Mouse (Mus musculus): ENCODE data around the gene Ttc17.

Ttc17 gene

GRCm38 (mm10) chr2:94381057-94381647, 25.3 kb downstream of the Ttc17 start:
- DNase-seq (ENCODE audit: low read depth, low spot score) = no peak

- peak; percentile 17 for DNase-seq (ENCODE audit: low read depth, low spot score)
Observed at GRCm38 (mm10) chr2:94378678-94379077, 27.8 kb downstream of the Ttc17 start.

DNA sequence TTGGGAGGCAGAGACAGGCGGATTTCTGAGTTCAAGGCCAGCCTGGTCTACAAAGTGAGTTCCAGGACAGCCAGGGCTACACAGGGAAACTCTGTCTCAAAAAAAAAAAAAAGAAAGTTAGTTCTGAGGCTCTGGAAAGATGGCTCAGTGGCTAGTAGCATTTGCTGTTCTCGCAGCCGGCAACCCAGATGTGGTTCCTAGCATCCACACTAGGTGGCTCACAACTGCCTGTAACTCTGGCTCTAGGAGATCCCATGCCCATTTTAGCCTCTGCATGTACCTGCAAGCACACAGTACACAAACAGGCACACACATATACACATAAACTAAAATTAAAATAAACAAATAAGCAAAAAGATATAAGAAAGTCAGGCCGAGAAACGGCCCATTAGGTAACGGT, 35.4 kb downstream of the Ttc17 start:
- DNase-seq (ENCODE audit: low read depth, low spot score) = peak; percentile 58

DNA sequence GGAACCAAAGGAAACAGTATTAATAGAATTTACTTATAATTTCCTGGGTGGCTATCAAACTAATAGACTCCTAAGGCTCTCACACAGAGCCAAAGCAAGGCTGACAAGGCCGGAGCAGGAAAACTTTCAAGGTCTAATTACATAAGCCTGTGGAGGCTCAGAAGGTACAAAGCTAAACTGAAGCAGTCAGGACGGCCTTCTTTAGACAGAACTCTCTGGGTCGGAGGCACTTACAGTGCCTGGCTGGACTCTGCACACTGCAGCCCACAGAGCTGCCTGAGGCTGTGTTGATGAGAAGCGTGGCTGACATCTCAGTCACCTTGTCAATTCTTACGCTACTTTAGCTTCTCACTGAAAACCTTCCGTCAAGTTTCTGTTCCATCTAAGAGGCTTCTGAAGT, 42.7 kb downstream of the Ttc17 start:
- DNase-seq (ENCODE audit: low read depth, low spot score) = no peak

DNA sequence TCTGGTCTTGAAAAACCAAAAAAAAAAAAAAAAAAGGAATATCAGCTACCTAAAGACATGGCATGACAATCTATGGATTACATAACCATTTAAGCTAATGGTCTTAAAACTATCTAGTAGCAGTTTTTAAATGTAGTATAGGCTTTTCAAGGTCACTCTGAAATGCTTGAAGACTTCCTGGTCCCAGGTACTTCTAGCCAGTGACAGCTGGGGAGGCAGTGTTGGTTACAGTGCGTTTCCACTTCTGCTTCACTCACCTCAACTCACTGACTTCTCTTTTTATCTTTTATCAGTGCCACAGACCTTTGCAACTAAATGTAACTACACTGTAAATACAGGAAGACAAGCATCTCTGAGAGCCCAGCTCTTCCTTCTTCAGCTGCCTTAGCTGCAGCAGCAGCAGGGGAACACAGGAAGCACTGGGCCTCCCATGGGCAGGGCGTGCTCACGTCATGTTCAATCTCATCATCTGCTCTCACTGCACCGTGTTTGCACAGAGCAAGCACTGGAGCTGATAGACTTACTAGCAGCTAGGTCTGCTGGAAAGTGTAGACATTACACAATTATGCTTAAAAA, 46.0 kb downstream of the Ttc17 start:
- DNase-seq (ENCODE audit: low read depth, low spot score) = no peak

GRCm38 (mm10) chr2:94348165-94348591, 58.3 kb downstream of the Ttc17 start:
- DNase-seq (ENCODE audit: low read depth, low spot score) = no peak

- no peak for DNase-seq (ENCODE audit: low read depth, low spot score)
Observed at GRCm38 (mm10) chr2:94346746-94347145, 59.7 kb downstream of the Ttc17 start.

DNA sequence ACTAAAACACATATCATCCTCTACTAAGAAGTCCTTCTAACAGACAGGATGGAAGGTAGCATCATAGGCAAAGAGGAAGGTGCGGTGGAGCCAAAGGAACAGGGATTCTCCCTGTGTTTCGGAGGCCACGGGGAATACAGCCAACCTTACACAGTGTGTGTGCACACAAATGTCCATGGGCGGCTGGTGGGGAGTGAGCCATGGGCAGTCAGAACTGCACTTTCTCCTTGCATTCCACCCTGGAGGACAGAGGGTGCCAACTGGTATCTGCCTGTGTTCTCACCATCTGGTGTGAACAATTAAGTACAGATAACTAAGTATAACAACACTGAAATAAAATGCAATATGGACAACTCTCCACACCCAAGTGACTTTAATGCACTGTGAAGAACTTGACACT, 61.9 kb downstream of the Ttc17 start:
- DNase-seq (ENCODE audit: low read depth, low spot score) = no peak

DNA sequence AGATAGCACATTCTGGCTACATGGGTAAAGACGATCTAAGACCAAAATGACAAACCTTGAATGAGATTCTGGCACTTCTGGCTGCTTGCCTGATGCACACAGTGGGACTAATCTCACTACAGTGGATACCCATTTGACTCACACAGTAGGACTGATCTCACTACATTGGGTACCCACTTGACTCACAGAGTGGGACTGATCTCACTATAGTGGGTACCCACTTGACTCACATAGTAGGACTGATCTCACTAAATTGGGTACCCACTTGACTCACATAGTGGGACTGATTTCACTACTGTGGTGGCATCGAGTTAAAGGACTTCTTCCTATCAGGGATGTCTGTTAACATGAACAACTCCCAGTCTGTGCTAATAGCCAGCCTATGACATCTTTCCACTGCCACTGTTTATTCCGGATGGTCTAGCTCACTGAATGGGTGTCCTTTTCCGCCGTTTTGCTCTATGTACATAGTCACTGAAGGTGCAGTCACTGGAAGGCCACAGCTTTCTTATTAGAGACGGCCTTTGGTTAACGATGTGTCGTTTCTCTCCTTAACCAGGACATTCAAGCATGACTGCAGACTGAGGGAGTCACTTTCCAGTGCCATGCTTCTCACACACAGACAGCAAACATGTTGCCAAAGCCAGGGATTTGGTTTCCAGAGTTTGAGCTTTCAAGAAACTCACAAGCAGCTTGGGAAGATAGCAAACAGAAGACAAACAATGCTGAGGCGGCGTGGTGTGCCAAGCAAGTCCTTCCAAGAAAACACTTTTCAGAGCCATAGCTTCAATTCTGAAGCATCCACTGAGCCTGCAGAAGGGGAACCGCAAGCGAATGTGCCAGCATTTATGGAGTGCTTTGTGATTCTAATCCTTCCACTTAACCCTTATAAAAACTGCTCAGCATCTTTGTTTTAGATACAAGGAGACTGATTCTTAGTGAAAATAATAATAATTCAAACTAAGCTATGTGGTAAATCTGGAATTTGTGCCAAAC, 62.9 kb downstream of the Ttc17 start:
- no peak for DNase-seq (ENCODE audit: low read depth, low spot score)

GRCm38 (mm10) chr2:94340769-94341168, 65.7 kb downstream of the Ttc17 start:
- no peak for DNase-seq (ENCODE audit: low read depth, low spot score)

DNA sequence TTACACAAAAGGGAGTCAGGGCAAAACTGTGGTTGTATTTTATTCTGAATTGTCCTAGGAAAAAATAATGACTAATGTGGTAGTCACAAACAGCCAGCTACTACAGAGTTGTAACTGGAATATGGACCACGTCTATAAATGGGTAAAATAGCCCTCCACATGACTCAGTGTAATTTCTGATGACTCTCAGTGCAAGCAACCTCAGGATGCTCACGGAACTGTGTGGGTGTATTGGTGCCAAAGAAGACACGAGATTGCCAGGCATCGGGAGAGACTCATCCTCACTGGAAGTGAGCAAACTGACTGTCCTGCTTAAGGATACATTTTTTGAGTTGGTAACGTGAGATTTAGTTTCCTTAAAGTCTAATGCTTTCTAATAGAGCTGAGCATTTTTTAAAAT, 67.0 kb downstream of the Ttc17 start:
- DNase-seq (ENCODE audit: low read depth, low spot score) = no peak

DNA sequence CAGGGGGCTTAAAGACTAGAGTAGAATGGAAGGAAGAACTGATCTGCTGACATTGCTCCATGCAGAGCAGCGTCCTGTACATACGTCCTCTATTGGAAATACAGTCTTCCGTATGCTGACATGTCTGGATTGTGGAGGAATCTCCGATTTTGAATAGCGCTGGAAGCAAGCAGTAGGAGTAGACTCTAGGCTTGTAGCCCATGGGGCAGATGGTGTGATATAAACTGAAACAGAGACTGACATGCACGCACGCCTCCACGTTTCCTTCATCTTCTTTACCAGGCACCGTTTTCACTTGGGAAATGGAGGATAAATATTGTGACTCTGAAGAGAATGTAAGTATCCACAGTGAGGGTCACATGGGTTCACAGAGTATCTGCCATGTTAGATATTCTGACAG, 70.2 kb downstream of the Ttc17 start:
- DNase-seq (ENCODE audit: low read depth, low spot score) = no peak

DNA sequence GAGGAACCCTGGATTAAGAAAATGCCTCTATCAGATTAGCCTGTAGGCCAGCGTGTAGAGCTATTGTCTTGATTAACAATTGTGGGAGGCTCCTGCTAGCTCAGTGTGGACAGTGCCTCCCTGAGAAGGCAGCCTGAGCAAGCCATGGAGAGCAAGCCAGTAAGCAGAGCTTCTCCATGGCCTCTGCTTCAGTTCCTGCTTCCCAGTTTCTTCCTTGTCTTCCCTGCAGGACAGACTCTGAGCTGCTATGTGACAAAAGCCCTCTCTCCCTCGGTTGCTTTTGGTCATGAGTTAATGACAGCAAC, 71.8 kb downstream of the Ttc17 start:
- no peak for DNase-seq (ENCODE audit: low read depth, low spot score)

DNA sequence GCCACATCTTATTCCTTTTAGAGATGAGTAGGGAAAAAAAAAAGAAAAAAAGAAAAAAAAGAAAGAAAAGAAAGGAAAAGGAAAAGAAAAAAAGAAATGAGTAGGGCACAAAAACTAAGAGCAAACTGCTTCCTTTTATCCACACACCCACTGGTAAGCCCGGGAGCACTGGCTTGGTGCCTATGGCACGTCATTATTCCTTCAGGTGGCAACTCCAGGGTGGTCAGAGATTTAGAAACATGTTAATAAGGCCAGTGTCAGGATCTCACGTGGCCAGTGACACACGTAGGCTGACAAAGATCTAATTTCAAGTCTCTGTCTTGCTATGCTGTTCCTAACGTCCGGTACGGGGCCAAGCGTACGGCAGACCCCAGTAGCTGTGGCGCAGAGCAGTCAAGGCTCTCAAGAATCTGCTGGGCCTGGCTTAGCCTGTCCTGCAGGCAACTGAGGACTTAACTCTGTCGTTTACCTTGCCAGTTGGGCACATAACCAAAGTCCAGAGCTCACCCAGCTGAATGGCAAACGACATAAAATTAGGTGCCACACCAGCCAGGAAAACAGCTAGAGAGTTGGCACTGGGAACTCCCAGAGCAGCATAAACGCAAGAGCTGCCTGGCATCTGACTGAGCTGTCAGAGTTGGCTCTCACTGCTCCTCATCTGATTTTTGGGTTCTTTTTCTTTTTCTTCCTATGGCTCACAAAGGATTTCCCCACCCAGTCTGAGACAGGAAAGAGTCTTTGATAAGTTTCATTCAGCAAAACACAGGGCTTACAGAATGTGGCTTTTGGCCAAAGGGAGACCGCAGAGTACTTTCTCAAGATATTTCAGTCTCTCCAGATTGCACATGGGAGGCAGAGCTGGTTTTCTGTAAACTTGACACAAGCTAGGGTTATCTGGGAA, 72.4 kb downstream of the Ttc17 start:
- no peak for DNase-seq (ENCODE audit: low read depth, low spot score)

- no peak for DNase-seq (ENCODE audit: low read depth, low spot score)
Observed at GRCm38 (mm10) chr2:94333086-94333485, 73.4 kb downstream of the Ttc17 start.

DNA sequence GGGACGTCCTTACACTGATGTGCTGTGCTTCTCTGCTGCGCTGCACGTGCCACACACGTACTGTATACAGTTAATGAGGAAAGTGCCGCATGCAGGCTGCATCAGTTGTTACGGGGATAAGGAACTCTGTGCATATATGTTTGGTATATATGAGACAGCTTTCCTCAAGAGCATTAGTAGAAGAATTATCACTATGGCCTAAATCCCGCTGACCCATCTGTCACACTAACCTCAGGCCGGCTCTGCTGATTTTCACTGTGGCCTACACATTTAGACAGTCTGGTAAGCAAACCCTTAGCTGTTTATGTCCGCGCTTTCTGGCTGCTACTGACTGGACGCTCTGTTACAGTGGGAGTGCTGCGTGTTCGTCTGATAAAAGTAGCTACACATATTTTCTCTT, 77.2 kb downstream of the Ttc17 start:
- no peak for DNase-seq (ENCODE audit: low read depth, low spot score)

GRCm38 (mm10) chr2:94327836-94328235, 78.7 kb downstream of the Ttc17 start:
- no peak for DNase-seq (ENCODE audit: low read depth, low spot score)

DNA sequence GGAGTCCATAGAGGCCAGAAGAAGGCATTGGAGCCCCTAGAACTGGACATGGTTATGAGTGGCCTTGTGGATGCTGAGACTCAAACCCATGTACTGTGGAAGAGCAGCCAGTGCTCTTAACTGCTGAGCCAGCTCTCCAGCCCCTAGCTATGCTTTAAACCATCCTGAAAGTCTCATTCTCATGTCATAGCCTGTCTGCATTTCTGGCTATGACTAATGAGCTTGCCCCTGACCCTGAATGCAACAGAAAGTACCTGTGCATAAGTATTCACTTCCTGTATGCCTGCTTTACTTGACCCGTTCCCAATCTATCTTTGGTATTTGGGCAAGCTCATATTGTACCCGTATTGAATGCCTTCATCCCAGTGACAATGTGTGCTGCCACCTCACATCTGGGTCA, 86.7 kb downstream of the Ttc17 start:
- DNase-seq (ENCODE audit: low read depth, low spot score) = no peak

DNA sequence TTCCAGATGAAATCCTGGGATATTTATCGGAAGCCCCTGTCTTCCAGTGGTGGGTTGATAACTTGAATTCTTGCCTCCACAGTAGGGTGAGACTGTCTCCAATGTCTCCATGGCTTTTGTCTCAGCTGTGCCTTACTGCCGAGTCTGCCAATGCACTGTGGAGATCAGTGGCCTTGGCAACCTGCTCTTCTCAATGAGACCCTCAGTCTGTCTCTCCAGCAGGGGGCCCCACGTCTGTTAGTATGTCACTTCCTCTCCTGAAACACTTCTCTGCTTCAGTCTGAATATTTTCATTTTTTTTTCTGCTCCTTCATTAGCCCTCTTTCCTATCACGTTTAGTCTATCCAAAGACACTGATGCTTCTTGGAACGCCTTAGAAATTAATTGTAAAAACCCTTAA, 90.0 kb downstream of the Ttc17 start:
- peak; percentile 36 for DNase-seq (ENCODE audit: low read depth, low spot score)

GRCm38 (mm10) chr2:94303984-94304383, 102.5 kb downstream of the Ttc17 start:
- no peak for DNase-seq (ENCODE audit: low read depth, low spot score)

- DNase-seq (ENCODE audit: low read depth, low spot score) = no peak
Observed at GRCm38 (mm10) chr2:94302393-94302792, 104.1 kb downstream of the Ttc17 start.

DNA sequence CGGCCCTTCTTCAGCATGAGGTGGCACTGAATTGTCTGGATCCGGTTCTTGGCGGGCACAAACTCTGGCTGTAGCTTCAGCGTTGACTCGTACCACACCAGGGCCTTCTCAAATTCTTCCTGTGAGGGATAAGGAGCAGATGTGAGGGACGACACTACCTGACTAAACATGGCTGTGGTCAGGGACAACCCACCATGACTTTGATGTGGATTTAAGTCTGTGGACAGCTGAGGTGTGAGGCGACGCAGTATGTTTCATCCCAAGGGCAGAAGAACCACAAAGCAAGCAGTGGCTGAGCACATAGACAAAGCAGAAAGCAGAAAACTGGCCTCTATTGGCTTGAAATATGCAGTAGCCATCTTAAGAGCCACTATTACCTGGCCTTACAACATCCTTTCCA, 104.7 kb downstream of the Ttc17 start:
- DNase-seq (ENCODE audit: low read depth, low spot score) = no peak

Measured in ES-CJ7 (cell line).